Mouse (Mus musculus): ENCODE measurements around the gene Sms. TPM values are rescaled to one million over a fixed set of nuclear protein-coding genes. Genes with fewer than 3 reads are reported as not detected.
A peak's percentile ranks its signal among the peaks of the same experiment; 100 is the strongest.

Gene Sms
- polyA plus RNA-seq, 1 experiment = 11.2 TPM

- DNase-seq (ENCODE audit: low read depth, low spot score) = no peak
- 69% methylated on average over 3 of the region's 3 CpGs for WGBS
Measured at GRCm38 (mm10) chrX:157462716-157463115, 29.4 kb downstream of the Sms start.

GRCm38 (mm10) chrX:157454430-157454829 lies 37.7 kb downstream of the Sms start:
- peak; percentile 4 for DNase-seq (ENCODE audit: low read depth, low spot score)
- 56% methylated on average over 1 of the region's 1 CpGs for WGBS

GRCm38 (mm10) chrX:157449000-157449399 lies 43.1 kb downstream of the Sms start:
- DNase-seq (ENCODE audit: low read depth, low spot score) = no peak
- 29% methylated on average over 1 of the region's 1 CpGs for WGBS

GRCm38 (mm10) chrX:157447431-157447830 lies 44.7 kb downstream of the Sms start:
- 89% methylated on average over 6 of the region's 6 CpGs for WGBS
- DNase-seq (ENCODE audit: low read depth, low spot score) = no peak

- no peak for DNase-seq (ENCODE audit: low read depth, low spot score)
Measured at GRCm38 (mm10) chrX:157434768-157435167, 57.3 kb downstream of the Sms start.

GRCm38 (mm10) chrX:157419451-157419850 lies 72.6 kb downstream of the Sms start:
- DNase-seq (ENCODE audit: low read depth, low spot score) = no peak
- WGBS = 31% methylated on average over 2 of the region's 2 CpGs

More at GRCm38 (mm10) chrX:157434768-157435167, 57.3 kb downstream of the Sms start:
- WGBS = 83% methylated on average over 1 of the region's 1 CpGs

- 66% methylated on average over 5 of the region's 5 CpGs for WGBS
- no peak for DNase-seq (ENCODE audit: low read depth, low spot score)
Measured at GRCm38 (mm10) chrX:157415212-157415611, 76.9 kb downstream of the Sms start, which contains the start of gene Phex. TSS of gene Phex (minus strand) at chrX:157415312.

- no peak for DNase-seq (ENCODE audit: low read depth, low spot score)
- WGBS = 66% methylated on average over 6 of the region's 6 CpGs
Measured at GRCm38 (mm10) chrX:157404919-157405318, 87.2 kb downstream of the Sms start.

Other genes with a start within 250 kb of the Sms start
- 0.01 TPM in 1 of 2 replicates, not detected in the other for gene Phex, start 77.0 kb downstream of the Sms start, polyA plus RNA-seq (2012; rRNA removed)
- gene Yy2, start 76.7 kb upstream of the Sms start, polyA plus RNA-seq (2012; rRNA removed) = not detected in 2 replicates
- 4.5 and 6.0 TPM in 2 replicates for gene Mbtps2, start 106.4 kb upstream of the Sms start, polyA plus RNA-seq (2012; rRNA removed)
- gene Smpx, start 206.6 kb upstream of the Sms start, polyA plus RNA-seq (2012; rRNA removed) = 2.0 and 2.1 TPM in 2 replicates